Mouse (Mus musculus): ENCODE data around the gene Glp2r.

Glp2r gene

DNA sequence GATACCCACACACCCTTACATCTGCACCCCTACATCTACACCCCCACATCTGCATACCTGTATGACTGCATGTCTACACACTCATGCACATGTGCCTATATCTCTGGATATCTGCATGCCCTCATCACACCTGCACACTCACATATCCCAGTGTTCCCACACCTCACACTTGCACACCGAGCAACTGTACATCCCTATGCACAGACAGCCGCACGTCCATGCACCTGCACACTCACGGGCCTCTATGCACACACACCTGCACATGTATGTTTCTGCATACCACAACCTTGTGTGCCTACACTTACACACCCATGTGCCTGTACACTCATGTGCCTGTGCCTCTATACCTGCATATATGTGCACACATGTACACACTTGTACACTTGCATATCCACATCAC is 107.5 kb downstream of the Glp2r start:
- ATAC-seq (ENCODE audit: low TSS enrichment), result no peak

DNA sequence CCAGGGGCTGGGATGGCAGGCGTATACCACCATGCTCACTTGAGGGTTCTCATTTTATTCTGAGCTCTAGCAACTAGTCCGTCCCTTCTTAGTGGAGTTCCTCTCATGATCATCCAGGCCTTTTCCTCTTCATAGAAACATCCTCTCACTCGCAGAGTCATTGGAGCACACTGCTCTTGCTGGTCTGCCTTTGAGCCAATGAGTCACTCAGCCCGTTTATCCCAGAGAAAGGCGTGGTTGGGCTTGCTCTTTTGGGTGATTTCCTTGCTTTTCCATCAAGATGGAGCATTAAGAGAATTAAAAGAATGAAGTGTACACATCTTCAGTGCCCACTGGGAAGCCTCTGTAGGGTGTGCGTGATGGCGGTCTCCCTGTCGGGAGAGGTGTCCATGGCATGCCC is 109.5 kb downstream of the Glp2r start:
- no peak for ATAC-seq (ENCODE audit: low TSS enrichment)

- no peak for ATAC-seq (ENCODE audit: low TSS enrichment)
Observed at GRCm38 (mm10) chr11:67657685-67658382, 113.1 kb downstream of the Glp2r start.

- ATAC-seq (ENCODE audit: low TSS enrichment), result no peak
Observed at GRCm38 (mm10) chr11:67656811-67657210, 114.1 kb downstream of the Glp2r start.

GRCm38 (mm10) chr11:67656366-67656765 is 114.6 kb downstream of the Glp2r start:
- ATAC-seq (ENCODE audit: low TSS enrichment), result no peak

- ATAC-seq (ENCODE audit: low TSS enrichment), result peak; percentile 29
Observed at GRCm38 (mm10) chr11:67655236-67655959, 115.6 kb downstream of the Glp2r start.

DNA sequence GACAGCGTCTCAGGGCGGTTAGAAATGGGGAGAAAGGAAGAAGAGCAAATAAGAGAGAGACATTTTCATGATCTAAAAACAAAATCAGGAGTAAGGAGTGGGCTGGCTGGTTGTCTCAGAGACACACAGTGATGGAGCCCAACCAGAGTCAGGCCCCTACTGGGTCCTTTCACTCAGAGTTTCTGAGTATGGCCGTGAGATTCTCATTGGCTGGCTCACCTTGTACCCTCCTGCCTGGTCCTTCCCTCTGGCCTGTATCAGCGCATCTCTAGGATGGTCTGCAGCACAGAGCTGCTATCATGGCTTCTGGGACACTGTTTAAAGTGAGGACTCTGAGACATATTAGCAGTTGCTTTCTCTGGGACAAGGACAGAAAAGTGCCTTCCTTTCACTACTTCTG is 116.4 kb downstream of the Glp2r start:
- ATAC-seq (ENCODE audit: low TSS enrichment), result no peak

- 0 out of 2 replicates have a peak, but pooled peaks have one; percentile 0 for ATAC-seq (ENCODE audit: low TSS enrichment)
Observed at GRCm38 (mm10) chr11:67653521-67654090, 117.3 kb downstream of the Glp2r start.

DNA sequence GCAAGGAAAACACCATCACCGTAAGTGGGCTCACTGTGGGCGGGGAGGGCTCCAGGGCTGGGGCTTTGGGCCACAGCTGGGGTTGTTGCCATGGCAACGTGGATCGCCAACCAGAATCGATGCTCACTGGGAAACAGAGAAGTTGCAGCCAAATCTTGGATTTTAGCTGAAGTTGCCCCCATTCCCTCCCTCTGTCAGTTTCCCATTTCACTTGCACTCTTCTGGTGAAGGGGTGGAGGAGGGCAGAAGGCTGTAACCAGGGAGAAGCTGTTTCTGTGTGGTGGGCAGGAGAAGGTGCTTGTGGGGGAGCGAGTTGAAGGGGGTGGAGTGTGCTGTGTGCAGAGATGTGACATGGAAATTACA is 118.1 kb downstream of the Glp2r start:
- ATAC-seq (ENCODE audit: low TSS enrichment), result no peak

GRCm38 (mm10) chr11:67652194-67652892 is 118.6 kb downstream of the Glp2r start:
- peak; percentile 7 for ATAC-seq (ENCODE audit: low TSS enrichment)

DNA sequence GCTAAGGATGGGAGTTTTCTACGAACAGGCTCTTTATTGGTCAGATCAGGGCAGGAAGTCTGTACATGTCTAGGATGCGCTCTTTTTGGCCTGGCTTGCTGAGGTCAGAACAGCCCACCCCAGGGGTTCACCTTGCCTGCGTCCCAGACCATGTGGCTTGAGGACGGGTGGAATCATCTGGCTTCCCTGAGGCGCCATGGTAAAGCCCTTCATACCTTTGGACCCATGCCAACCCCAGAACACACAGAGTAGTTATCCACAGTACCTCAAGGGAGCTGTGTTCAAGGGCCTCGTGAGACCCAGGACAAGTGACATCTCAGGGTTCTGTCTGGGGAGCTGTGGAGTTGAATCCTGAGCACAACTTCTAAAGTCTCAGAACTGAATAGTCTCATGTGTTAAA is 119.2 kb downstream of the Glp2r start:
- ATAC-seq (ENCODE audit: low TSS enrichment), result no peak

DNA sequence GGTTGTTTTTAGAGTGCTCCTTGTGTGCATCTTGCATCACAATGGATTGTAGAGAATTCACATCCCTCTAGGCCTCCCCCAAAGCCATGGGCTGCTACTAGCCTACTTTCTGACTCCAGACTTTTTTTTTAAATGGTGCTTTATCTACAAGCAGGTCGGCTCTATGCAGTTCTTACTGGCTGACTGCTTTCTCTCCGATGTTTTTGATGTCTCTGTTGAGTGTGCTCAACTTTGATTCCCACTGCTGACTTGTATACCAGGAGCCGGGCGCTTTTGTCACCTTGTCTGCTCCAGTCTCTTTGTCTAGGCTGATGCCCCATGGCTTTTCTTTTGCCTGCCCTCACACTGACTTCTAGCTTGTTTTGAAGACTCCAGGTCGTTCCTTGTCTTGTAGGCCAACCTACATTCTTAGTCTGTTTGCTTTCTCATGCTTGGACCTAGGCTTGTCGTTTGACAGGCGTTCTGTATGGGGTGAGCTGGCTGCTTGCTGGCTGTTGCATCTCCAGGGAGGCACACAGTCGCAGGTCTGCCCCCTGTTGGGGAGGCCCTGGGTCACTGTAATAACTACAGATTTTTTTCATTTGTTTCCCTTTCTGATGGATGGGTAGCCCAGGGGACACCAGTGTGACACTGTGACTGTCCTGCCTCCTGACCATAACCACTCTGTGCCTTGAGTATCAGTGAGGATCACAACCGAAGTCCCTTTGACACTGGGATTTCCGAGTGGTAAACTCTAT is 120.8 kb downstream of the Glp2r start:
- ATAC-seq (ENCODE audit: low TSS enrichment), result no peak

DNA sequence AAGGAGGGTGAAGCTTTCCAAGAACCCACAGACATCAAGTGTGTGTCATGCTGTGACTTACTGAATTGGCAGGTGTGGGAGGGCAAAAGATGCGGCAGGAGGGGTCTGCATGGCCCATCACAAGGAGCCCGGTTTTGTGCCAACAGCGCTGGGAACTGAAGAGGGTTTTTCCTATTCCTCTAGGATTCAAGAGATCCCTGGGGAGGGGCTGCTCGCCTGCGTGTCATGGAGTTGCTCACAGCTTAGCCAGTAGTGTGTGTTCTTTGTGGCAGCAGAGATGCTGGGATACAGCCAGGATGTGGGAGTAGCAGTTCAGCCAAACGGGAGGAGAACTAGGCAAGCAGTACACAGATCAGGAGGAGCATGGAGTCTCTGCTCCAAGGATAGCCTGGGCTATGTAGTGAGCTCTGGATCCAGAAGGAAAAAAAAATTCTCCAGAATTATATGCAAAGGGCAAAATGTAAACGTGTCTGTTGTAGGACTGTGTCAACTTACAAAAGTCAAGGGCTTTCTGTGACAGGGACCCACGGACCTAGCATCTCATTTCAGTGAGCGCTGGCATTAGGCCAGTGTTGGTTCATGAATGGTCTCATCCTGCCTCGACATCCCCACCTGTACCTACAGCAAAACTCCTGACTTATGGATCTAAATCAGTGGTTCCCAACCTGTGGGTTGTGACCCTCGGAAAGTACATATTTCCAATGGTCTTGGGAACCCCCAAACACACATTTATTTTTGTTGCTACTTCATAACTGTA is 122.1 kb downstream of the Glp2r start:
- peak; percentile 66 for ATAC-seq (ENCODE audit: low TSS enrichment)

DNA sequence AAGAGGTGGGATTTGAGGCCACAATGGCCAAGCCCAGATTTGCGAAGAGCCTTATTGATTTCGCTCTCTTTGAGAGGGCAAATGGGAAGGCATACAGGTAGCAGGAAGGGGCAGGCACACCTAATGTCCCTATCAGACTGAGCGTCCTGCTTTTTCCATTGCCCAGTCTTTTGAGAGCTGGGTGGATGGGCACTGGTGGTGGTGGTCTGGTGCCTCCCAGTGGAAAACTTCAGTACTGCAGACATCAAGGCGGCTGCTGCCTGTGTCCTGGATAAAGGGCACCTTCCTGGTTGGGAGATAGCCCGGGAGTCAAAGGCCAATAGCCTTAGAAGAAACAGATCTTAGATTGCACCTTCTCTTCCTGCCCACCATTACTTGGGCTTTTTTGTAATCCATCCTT is 123.2 kb downstream of the Glp2r start:
- no peak for ATAC-seq (ENCODE audit: low TSS enrichment)

GRCm38 (mm10) chr11:67644632-67645149 is 126.3 kb downstream of the Glp2r start:
- ATAC-seq (ENCODE audit: low TSS enrichment), result no peak

GRCm38 (mm10) chr11:67643465-67643864 is 127.5 kb downstream of the Glp2r start:
- ATAC-seq (ENCODE audit: low TSS enrichment), result no peak

DNA sequence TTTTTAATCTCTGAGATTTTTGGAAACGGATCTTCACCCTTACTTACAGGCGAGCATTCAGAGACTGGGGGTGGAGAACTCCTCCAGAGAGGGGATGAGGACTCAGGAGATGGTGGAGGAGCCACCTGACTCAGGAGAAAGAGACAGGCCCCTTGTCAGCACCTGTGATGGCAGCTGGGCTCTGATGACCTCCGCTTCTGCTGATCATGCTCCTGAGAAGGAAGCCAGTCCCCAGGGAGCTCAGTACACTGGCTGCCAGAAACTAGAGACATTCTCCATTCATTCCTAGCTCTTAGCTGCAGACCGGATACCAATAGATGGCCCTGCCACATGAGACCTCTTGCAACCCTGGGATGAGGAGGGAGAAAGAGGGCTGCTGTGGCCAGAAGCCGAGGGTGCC is 128.1 kb downstream of the Glp2r start:
- no peak; the same call in 1 of the 2 replicates for ATAC-seq (ENCODE audit: low TSS enrichment)

GRCm38 (mm10) chr11:67642421-67642820 is 128.5 kb downstream of the Glp2r start:
- ATAC-seq (ENCODE audit: low TSS enrichment), result no peak

DNA sequence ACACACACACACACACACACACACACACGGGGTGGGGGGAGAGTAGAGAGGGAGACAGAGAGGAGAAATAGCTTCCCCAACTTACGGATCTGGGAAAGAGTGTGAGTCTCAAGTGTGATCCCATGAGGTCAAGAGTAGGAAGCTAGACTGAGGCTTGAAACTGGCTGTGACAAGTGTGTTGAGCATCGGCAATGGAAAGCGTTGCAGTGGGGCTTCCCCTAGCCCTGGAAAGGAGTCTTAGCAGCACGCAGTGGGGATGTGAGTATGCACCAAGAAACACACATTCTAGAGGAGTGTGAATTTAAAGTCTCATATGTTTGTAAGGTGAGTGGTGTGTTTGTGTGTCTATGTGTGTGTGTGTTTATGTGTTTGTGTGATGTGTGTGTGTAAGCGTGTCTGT is 130.7 kb downstream of the Glp2r start:
- no peak for ATAC-seq (ENCODE audit: low TSS enrichment)

DNA sequence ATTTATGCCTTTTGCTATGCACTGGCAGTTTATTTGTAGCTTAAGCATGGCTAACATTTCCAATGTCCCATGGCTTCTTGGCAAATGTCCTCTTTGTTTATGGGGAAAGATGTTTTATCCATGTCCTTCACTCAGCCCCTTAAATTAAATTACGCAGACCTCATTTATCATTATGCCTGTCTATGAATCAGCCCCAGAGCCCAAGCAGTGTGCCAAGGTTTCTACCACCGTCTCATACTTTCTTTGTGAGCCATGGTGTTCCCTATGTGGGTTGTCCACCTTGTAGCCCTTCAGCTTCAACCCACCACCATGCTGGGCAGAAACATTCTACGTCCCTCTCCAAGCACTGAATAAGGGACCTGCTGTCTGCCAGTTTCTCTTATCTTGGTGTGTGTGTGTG is 132.6 kb downstream of the Glp2r start:
- ATAC-seq (ENCODE audit: low TSS enrichment), result no peak

All from frontal cortex, adult (tissue).